Mouse (Mus musculus) granulocyte monocyte progenitor cell, adult 5-6 weeks (primary cell): ENCODE data around the gene B4galnt4. TPM values are rescaled to one million over a fixed set of nuclear protein-coding genes. Genes with fewer than 3 reads are reported as not detected.
"Not testable (repeated sequence)": the region's sequence is repeated elsewhere in the genome, so short reads cannot be mapped to it uniquely, and the experiment has no call there.

ENCODE experiments used
- ATAC-seq: replicated peaks from 2 replicates; pipeline ENCODE4 v1.8.0; 2016; ENCODE audit warnings: mild to moderate bottlenecking, moderate TSS enrichment, inconsistent platforms; ENCODE audit not compliant: poor library complexity, severe bottlenecking
- total RNA-seq, 2 experiments: library from RNA; stranded (forward) in 1 of 2; stranded (reverse) in 1 of 2; fragments of 200-712, 200-1000 nt in 1 of 2; fragments of >200 nt in 1 of 2; fragmentation: Nextera tagmentation in 1 of 2; gene quantifications; 2 replicates each; pipeline ENCODE4 v1.2.3; 2014 to 2017

The B4galnt4 gene
- total RNA-seq (2014; fragmentation: Nextera tagmentation): 0.60 and 3.6 TPM in 2 replicates
- 0.26 TPM in 1 of 2 replicates, not detected in the other for total RNA-seq (2017)

DNA sequence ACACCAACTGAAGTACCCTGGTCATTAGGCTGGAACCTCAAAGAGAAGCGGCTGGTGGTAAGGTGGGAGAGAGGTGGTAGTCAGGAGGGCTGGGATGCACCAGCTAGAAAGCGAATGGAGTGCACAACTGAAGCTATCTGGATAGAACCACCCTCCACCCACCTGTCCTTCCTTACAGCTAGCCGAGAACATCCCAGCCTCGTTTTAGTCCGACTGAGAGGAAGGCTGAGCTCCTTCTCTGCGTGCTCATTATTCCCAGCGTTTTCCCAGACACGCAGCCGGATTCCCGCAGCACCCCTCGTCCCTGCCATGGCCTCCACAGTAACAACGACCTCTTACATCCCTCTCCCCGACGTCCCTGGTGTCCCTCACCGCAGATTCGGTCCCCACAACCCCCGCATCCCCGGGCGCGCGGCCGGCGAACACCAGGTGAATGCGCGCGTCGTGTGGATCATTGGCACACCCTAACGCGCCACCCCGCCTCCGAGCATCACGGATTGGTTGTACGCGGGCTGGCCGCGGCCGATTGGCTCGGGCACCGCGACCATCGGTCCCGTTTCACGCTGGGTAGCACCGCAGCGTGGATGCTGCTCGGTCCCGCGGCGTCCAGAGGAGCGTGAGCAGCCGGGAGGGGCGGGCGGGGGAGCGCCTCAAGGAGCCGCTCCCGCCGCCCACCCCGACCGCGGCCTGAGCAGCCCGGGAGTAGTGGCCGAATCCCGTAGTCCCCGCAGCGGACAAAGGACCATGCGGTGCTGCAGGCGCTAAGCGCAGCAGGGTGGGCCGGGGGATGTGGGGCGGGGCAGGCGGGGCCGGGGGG, at the start of gene B4galnt4:
Gene B4galnt4 (plus strand): TSS at position 679 of the 817 bp plus-strand sequence.
- peak; percentile 28 for ATAC-seq

DNA sequence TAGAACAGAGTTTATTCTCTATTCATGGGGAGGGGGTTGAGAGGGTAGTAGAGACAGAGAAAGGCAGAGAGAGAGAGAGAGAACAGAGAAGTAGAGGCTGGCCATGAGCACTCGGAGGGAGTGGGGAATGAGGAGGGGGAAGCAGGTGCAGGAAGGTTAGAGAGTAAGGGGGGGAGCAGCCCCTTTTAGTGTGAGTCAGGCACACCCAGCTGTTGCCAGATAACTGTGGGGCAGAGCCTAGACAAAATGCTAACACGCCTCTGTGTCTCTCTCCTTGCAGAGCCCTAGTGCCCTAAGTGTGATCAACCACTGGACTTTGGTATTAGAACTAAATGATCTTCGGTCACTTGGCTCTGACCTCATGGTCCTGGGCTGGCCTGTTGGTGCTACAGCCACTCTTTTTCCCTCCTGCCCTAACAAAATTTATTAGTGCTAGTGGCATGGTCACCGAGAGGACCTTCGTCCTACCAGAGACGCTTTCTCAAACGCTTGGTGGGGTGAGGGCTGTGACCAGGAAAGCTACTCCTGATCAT, 49.6 kb upstream of the B4galnt4 start:
- no peak for ATAC-seq

DNA sequence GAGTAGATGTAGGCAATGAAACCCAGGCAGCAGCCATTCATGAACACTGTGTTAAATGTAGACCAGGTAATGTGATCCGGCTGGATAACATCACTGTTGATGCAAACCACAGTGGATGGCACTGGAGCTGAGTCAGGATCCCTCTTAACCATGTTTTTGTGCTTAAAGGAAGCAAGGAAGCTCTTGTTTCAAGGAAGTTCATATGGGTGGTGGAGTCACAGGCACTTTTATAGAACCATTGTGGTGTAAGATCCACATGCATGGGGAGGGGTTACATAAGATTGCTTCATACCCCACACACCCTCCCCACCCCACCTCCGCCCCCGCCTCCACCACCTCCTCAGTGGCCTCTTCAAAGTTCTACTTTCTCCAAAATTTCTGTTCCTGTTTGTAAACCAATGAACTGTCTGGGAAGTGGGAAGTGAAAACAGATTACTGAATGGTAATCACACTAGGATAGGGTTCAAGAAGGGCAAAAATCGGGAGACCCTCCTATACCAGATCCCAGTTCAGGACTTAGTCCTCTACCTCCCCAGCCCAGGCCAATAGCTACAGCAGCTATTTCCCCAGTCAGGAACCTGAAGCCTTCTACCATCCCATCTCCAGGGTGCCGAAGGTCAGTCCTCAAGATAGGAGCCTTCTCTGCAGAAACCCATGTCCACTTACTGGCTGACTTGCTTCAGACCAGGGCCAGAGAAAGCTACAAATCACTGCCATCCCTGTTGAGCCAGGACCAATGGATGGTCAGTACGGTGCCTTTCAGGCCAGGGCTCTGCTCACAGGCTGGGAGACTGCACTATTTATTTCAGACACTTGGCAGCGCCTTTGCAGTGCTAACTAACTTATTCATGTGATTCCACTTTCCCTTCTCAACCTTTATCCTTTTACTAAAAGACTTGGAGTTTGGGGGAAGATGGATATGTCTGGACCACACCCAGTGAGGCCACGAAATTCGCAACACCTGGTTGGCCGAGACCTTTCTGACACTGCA, 43.9 kb upstream of the B4galnt4 start:
- ATAC-seq: peak; percentile 95

GRCm38 (mm10) chr7:141017824-141018223, 43.1 kb upstream of the B4galnt4 start, which contains the start of gene Ifitm6:
Ifitm6 (minus strand) TSS chr7:141017924.
- not testable (repeated sequence) for ATAC-seq

DNA sequence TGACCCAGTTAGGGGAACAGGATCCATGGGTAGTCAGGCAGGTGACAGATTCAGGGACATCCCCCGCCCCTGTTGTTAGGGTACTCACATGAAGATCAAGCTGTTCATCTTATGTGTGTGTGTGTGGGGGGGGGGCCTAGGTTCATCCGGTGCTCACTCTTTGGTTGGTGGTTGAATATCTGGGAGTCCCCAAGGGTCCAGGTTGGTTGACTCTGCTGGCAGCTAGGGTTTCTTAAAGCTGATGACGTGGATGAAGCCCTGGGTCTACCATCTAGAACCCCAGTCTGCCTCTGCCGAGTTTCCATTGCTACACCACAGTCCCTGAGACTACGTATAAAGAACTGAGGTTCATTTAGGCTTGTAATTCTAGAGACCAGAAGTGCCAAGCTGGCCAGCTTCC, 41.9 kb upstream of the B4galnt4 start:
- no peak for ATAC-seq

- peak; percentile 79 for ATAC-seq
These were observed 39.1 kb upstream of the B4galnt4 start for GRCm38 (mm10) chr7:141021489-141022449.

DNA sequence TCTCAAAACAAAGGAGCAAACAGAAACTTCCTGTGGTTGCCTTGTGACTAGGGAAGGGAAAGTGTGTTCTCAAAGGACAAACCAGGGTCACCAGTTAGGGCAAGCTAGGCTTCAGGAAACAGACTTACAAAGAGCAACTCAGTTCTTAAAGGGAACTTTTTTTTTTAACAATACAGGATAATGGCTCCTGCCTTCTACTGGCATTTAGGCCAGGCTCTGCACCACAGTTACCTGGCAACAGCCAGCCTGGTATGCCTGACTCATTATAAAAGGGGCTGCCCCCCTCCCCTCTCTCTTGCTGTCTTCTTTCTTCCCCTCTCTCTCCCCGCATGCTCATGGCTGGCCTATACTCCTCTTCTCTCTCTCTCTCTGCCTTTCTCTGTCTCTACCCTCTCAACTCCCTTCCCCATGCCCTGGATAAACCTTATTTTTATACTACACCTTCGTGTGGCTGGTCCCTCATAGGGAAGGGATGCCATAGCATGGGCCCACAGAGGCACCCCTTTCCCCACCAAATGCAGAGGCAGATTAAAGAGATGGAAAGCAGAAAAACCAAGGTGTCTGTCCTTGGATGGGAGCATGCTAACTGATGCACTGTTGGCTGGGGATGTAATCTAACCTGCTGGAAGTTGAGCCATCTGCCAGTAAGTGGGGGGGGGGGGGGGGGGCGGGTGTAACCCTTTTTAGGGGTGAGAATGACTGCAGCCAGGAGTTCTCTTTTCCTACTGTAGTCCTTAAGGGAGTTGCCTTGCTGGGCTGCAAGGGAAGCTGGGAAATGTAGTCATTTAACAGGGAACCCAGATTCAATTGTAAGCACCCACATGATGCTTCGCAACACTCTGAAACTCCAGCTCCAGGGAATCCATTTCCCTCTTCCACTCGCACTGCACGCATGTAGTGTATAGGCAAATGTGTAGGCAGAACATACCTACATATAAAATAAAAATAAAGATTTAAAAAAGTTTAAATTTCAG, 35.8 kb upstream of the B4galnt4 start:
- peak; percentile 66 for ATAC-seq

GRCm38 (mm10) chr7:141026097-141026739, 34.7 kb upstream of the B4galnt4 start:
- ATAC-seq: no peak

GRCm38 (mm10) chr7:141026740-141027098, 34.2 kb upstream of the B4galnt4 start:
- no peak for ATAC-seq

- no peak for ATAC-seq
These were observed 32.1 kb upstream of the B4galnt4 start, which contains the start of gene Gm17387 for GRCm38 (mm10) chr7:141028831-141029230. Gm17387 (plus strand) TSS chr7:141029131.

- no peak for ATAC-seq
These were observed 30.5 kb upstream of the B4galnt4 start for GRCm38 (mm10) chr7:141030390-141030789.

DNA sequence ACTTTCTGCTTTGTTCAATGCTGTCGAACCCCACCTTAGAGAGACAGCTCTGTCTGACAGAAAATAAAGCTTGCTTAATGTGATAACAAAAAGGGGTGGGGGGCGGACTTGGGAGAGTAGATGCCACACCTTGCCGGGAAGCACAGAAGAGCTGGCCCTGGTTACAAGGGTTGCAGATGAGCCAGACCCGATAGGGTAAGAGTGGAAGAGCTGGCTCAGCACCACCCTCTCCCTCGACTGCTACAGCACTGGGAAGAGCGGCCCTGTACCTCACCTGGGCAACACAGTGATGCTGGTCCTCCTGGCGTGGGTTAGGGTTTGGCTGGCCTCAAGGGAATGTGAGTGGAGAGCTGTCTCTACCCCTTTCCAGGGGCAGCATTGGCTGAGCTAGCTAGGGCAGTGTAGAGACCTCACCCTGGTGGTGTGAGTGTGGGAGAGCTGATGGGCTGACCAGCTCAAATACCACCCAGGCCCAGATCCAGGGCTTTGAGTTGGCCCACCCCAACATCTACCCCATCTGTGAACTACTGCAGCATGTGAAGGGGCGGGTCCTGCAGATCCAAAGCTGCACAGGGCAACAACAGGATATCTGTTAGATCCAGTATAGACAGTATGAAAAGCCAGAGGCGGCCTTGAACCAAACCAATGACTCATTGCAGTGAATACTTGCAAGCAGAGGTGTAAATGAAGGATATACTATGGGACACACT, 28.3 kb upstream of the B4galnt4 start:
- no peak for ATAC-seq

- peak; percentile 89 for ATAC-seq
These were observed 24.3 kb upstream of the B4galnt4 start for GRCm38 (mm10) chr7:141036624-141037023.

GRCm38 (mm10) chr7:141038090-141039032, 22.5 kb upstream of the B4galnt4 start:
- ATAC-seq: peak; percentile 31

DNA sequence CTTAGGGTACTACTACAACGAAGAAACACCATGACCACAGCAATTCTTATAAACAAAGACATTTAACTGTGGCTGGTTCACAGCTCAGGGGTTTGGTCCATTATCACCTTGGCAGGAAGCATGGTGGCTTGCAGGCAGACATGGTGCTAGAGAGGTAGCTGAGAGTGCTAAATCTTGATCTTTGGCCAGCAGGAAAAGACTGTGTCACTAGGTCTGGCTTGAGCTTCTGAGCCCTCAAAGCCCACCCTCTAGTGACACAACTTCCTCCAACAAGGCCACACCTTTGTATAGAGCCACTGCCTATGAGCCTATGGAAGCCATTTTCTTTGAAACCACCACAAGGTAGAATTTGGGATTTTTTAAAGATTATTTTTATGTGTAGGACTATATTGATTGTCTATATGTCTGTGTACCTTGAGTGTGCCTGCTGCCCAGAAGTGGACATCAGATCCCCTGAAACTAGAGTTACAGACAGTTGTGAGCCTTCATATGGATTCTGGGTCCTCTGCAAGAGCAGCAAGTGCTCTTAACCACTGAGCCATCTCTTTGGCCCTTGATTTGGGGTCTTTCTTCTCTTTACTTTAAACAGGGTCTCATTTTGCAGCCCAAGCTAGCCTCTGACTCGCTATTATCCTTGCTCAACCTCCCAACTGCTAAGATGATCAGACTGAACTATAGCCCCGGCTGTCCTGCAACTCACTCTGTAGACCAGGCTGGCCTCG, 21.4 kb upstream of the B4galnt4 start:
- ATAC-seq: no peak
